Mouse (Mus musculus) small intestine, adult 2 months (tissue): ENCODE measurements around the gene Mtus2. TPM values are rescaled to one million over a fixed set of nuclear protein-coding genes. Genes with fewer than 3 reads are reported as not detected.
"Not testable (repeated sequence)": the region's sequence is repeated elsewhere in the genome, so short reads cannot be mapped to it uniquely, and the experiment has no call there.

Source experiments
- H3K27ac ChIP-seq: fragments of 200-500 bp; 2 replicates; pipeline ENCODE4 v1.5.1; 2012; ENCODE audit warnings: low read depth, low read length, control low read depth, inconsistent platforms; ENCODE audit not compliant: insufficient read depth
- H3K27me3 ChIP-seq: fragments of 200-500 bp; 2 replicates; pipeline ENCODE4 v1.6.1; 2012; ENCODE audit warnings: mild to moderate bottlenecking, moderate library complexity, low read length, inconsistent platforms; ENCODE audit not compliant: control insufficient read depth, insufficient read depth
- H3K36me3 ChIP-seq: fragments of 200-500 bp; 2 replicates; pipeline ENCODE4 v1.6.1; 2012; ENCODE audit warnings: mild to moderate bottlenecking, low read length, control low read depth, inconsistent platforms; ENCODE audit not compliant: control insufficient read depth, insufficient read depth
- H3K4me1 ChIP-seq: fragments of 200-500 bp; 2 replicates; pipeline ENCODE4 v1.6.1; 2012; ENCODE audit warnings: low read length, inconsistent platforms, mixed read lengths; ENCODE audit not compliant: control insufficient read depth, insufficient read depth, insufficient read length
- H3K4me3 ChIP-seq: fragments of 200-500 bp; 2 replicates; pipeline ENCODE4 v1.5.1; 2012; ENCODE audit warnings: low read depth, mild to moderate bottlenecking, control low read depth, inconsistent platforms, low read length, moderate library complexity
- CTCF ChIP-seq: fragments of 200-500 bp; IDR thresholded peaks from 2 replicates; pipeline ENCODE4 v1.5.1; 2012; ENCODE audit warnings: low read depth, mild to moderate bottlenecking, control low read depth, inconsistent platforms, low read length, moderate library complexity, mixed read lengths; ENCODE audit not compliant: insufficient replicate concordance, insufficient read length; ENCODE audit errors: extremely low read depth
- POLR2A ChIP-seq: fragments of 200-500 bp; IDR thresholded peaks from 2 replicates; pipeline ENCODE4 v1.6.1; 2012; ENCODE audit warnings: low read depth, mild to moderate bottlenecking, control low read depth, inconsistent platforms, low read length, moderate library complexity
- WGBS: fragments of 180-500 bp; shearing (Covaris S2); methylation state at CpG from one replicate; pipeline ENCODE4 v1.1.7; 2018; 5-methylcytosine and 5-hydroxymethylcytosine counted together
- polyA plus RNA-seq: library from polyadenylated mRNA; depleted of rRNA; stranded (reverse); fragments of >200 nt; gene quantifications from 2 replicates; pipeline ENCODE4 v1.2.3, GENCODE M21; 2012

The Mtus2 gene
- polyA plus RNA-seq, 1 experiment, result 1.8 TPM

GRCm38 (mm10) chr5:148160529-148161154, 203.5 kb downstream of the Mtus2 start:
- no peaks in the 10 kb centered on the region for H3K27me3 ChIP-seq
- no peak for TF ChIP-seq POLR2A
- no peak for TF ChIP-seq CTCF
- H3K36me3 ChIP-seq, result no peaks in the 10 kb centered on the region
- 63% methylated on average over 17 of the region's 17 CpGs for WGBS
- H3K27ac ChIP-seq, result no peak overlapping the region
- no peak overlapping the region for H3K4me3 ChIP-seq
- H3K4me1 ChIP-seq, result no peaks in the 10 kb centered on the region

GRCm38 (mm10) chr5:148165111-148165510, 208.0 kb downstream of the Mtus2 start:
- Histone ChIP-seq H3K4me3 (no peak overlapping the region), H3K36me3 (no peaks in the 10 kb centered on the region), H3K4me1 (no peaks in the 10 kb centered on the region), H3K27me3 (no peaks in the 10 kb centered on the region), H3K27ac (no peak overlapping the region)
- WGBS, result 84% methylated on average over 1 of the region's 1 CpGs
- no peak for TF ChIP-seq POLR2A
- no peak for TF ChIP-seq CTCF

- WGBS, result 78% methylated on average over 4 of the region's 4 CpGs
- Histone ChIP-seq H3K4me3 (no peak overlapping the region), H3K27me3 (no peaks in the 10 kb centered on the region), H3K36me3 (no peaks in the 10 kb centered on the region), H3K4me1 (no peaks in the 10 kb centered on the region), H3K27ac (no peak overlapping the region)
- TF ChIP-seq CTCF (no peak), POLR2A (no peak)
Observed at GRCm38 (mm10) chr5:148175091-148175490, 218.0 kb downstream of the Mtus2 start.

- no peak overlapping the region for H3K27ac ChIP-seq
- H3K4me1 ChIP-seq, result no peaks in the 10 kb centered on the region
- TF ChIP-seq CTCF (no peak), POLR2A (no peak)
- no peaks in the 10 kb centered on the region for H3K36me3 ChIP-seq
- no peaks in the 10 kb centered on the region for H3K27me3 ChIP-seq
- H3K4me3 ChIP-seq, result no peak overlapping the region
- 75% methylated on average over 4 of the region's 4 CpGs for WGBS
Observed at GRCm38 (mm10) chr5:148175742-148176426, 218.8 kb downstream of the Mtus2 start.

GRCm38 (mm10) chr5:148176539-148176938, 219.4 kb downstream of the Mtus2 start:
- not testable (repeated sequence) for H3K4me3 ChIP-seq, H3K27me3 ChIP-seq, H3K36me3 ChIP-seq, H3K27ac ChIP-seq, H3K4me1 ChIP-seq
- WGBS, result 83% methylated on average over 8 of the region's 8 CpGs

- WGBS, result 80% methylated on average over 7 of the region's 7 CpGs
- no peaks in the 10 kb centered on the region for H3K36me3 ChIP-seq
- no peak overlapping the region for H3K4me3 ChIP-seq
- no peaks in the 10 kb centered on the region for H3K4me1 ChIP-seq
- TF ChIP-seq CTCF, result no peak
- TF ChIP-seq POLR2A, result no peak
- no peaks in the 10 kb centered on the region for H3K27me3 ChIP-seq
- H3K27ac ChIP-seq, result no peak overlapping the region
Observed at GRCm38 (mm10) chr5:148179231-148179630, 222.1 kb downstream of the Mtus2 start.

GRCm38 (mm10) chr5:148180590-148181307, 223.6 kb downstream of the Mtus2 start:
- no peaks in the 10 kb centered on the region for H3K27me3 ChIP-seq
- no peaks in the 10 kb centered on the region for H3K4me1 ChIP-seq
- no peaks in the 10 kb centered on the region for H3K36me3 ChIP-seq
- no peak overlapping the region for H3K4me3 ChIP-seq
- TF ChIP-seq POLR2A (no peak), CTCF (peak; percentile 80; the same call in 1 of the 2 replicates)
- WGBS, result 23% methylated on average over 13 of the region's 13 CpGs
- no peak overlapping the region for H3K27ac ChIP-seq
